Mouse (Mus musculus) left cerebral cortex, adult 9 months (tissue): ENCODE measurements at regions not wholly inside any gene's neighbourhood (a gene's known extent, or its start where the extent isn't known, plus 50 kb on each side); places are given as distances from the start of the nearest gene placed in this dataset.

ENCODE experiments used
- DNase-seq, 2 experiments: peaks; one replicate each; pipeline ENCODE4 v3.0.0; 2022; ENCODE audit warnings: low spot score in 2 of 2

GRCm38 (mm10) chr2:159354247-159354646 lies 559.6 kb downstream of the Dhx35 start:
- DNase-seq, result no peak

DNA sequence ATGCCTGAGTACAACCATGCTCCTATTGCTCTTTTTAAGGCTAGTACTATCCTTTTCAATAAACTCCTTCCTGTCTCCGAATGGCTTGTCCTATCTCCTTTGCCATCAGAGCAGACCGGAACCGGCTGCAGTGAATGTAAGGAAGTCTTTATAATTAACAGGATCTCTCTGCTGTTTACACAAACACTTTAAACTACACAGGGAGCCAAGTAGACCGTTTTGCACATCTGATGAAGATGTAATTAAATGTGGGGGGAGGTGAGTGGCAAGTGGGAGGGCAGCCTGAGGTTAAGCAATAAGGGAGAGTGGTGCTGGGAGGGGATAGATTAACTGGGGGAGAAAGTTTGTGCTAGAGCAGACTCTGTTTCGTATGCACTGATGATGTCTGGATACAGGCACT lies 561.9 kb downstream of the Dhx35 start:
- DNase-seq, result no peak

GRCm38 (mm10) chr2:159361371-159361770 lies 566.8 kb downstream of the Dhx35 start:
- DNase-seq, result no peak

GRCm38 (mm10) chr2:159392865-159393264 lies 598.3 kb downstream of the Dhx35 start:
- DNase-seq, result no peak

DNA sequence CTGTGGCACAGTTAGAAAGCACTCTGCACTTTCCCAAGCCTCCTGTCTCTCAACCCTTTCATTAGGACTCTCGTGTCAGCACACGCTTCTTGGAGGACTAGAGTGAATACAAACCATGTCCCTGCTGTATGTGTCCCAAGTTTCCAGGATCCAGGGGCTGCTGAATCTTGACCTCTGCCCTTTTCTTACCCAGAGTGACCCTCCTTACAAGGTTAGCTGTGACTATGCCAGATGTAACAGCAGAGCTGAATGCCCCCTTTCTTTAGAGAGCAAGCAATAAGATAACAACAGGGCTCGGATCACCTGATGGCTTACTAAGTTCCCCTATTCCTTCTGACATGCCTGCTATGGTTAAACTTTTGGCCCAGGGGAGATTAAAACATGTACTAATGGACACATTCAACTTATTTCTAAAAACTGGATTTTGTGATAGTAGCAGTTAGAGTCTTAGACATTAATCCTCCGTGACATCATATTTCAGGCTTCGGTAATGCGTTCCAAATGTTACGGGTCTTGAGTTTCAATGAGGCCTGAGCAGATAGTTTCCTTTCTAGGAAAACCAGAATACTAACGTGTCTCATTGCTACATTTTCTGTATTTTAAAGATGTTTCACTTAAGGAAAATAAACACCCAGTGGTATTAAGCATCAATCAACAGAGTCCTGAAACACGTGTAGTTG lies 607.0 kb downstream of the Dhx35 start:
- DNase-seq, result no peak

DNA sequence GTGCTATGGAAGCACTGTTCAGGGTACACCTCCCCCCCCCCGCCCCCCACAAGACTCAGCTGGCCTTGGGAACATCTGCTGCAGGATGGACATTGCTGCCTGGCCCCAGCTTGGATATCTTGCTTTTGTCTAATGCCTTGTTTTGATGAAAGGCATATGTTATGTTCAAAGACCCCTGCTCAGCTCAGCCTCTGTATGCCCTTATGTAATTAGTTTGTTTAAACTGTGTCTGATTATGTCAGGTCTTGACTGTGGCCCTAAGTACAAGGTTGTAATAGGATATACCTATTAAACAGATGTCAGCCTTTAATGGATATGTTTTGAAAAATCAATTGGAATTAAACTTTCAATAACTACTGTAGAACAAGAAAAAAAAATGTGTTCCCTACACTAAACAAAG lies 610.3 kb downstream of the Dhx35 start:
- DNase-seq, result no peak

GRCm38 (mm10) chr2:159414599-159414998 lies 620.0 kb downstream of the Dhx35 start:
- no peak for DNase-seq

GRCm38 (mm10) chr2:159418371-159418940 lies 623.8 kb downstream of the Dhx35 start:
- DNase-seq, result no peak

GRCm38 (mm10) chr2:159422281-159422937 lies 627.8 kb downstream of the Dhx35 start:
- no peak for DNase-seq

DNA sequence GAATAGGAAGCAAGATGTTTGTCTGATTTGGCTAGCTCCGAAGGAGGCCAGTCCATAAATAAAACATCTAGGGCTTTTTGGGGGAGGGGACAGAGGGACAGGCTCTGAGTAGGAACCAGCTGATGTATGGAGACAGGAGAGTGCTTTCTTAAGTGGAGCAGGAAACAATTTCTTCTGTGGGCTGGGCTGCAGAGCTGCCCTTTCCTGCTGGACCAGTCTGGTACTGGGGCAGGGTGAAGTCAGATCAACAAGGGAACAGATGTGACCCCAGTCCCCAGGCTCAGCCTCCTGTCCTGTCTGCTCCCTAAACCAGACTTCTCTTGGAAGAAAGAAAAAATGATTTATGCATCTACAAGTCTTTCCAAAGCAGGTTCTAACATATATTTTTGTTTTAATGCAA lies 633.6 kb downstream of the Dhx35 start:
- no peak for DNase-seq

- DNase-seq, result no peak
These were observed 636.1 kb downstream of the Dhx35 start for GRCm38 (mm10) chr2:159430577-159431329.

DNA sequence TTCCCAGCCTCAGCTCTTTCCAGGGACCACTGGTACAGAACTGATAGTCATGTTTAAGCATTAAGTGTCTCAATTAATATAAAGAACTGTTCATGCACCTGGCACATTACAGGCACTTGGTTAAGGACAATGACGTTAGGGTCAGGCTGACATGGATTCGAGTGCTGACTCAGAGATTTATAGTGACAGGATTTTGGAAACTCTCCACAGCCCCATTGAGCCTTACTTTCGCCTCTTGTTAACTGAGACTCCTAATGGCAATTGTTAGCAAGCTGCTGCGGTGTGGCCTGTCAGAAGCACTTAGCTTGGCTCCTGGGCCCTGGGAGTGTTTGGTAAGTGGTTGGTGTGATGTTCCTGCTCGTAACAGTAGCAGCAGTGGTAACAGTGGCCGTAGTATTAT lies 644.4 kb downstream of the Dhx35 start:
- no peak for DNase-seq

GRCm38 (mm10) chr2:159443581-159443980 lies 649.0 kb downstream of the Dhx35 start:
- peak in 1 of 2 experiments; percentile 43 for DNase-seq

GRCm38 (mm10) chr2:159446434-159446833 lies 651.8 kb downstream of the Dhx35 start:
- DNase-seq, result no peak

DNA sequence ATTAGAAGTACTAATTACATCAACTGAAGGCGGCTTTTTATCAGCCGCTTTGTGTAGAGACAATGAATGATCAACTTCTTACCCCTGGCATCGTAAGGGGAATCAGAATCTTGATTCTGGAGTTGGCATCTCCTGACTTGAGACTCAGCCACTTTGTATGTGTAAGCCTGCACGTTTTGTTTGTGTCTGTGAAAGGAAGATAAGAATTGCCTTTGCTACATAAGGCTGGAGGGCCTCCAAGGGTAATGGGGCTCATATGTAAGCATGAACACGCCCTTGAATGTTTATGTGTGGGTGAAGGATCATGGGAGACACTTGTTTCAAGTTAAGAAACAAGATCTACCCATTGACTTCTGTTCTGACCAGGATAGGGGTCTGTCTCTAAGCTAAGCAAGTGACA lies 652.3 kb downstream of the Dhx35 start:
- no peak for DNase-seq

- DNase-seq, result no peak
These were observed 654.4 kb downstream of the Dhx35 start for GRCm38 (mm10) chr2:159448976-159449375.

DNA sequence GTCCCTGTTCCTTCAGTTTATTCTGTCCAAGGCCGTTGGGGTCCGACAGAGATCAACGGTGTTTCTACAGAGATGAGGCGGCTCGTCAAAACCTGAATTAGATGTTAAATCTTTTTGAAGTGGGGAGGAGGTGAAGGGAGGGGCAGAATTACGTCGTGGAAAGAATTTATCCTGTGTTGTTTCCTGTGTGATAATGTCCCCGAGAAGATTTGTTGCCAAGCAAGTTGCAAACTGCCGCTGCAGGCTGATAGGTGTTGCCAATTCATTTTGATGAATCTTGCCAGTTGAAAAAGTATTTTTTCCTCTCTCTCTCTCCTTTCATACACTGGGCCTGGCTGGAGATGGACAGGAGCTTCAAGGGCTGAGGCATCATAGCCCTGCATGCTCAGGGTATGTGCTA lies 656.8 kb downstream of the Dhx35 start:
- DNase-seq, result no peak

DNA sequence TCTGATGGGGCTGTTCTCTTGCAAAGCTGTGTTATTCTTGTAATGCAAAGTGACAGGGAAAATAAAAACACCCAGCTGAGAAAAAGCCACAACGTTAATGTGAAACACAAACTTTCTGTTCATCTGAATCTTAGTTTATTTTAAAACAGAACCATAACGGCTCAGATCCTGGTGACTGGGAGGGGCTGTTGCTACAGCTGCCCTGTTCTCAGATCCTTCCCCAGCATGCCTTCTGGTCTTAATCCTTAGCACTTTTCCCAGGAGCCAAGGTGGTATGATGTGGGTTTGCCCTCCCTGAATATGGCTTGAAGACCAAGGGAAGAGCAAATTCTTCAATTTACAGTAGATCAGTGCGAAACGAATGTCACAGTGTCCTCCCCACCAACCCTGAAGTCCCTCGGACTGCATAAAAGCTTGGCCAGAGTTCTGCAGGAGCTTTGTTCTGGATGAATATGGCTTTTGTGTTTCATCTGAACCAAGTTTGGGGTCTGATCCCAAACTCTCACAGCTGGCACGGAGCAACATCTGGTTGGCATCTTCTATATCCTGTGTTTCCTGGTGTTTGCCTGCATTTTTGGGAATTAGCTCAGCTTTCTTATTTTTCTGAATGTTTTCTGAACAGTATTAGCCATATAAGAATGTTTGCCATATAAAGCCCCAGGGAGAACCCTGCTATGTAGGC lies 686.9 kb downstream of the Dhx35 start:
- no peak for DNase-seq

DNA sequence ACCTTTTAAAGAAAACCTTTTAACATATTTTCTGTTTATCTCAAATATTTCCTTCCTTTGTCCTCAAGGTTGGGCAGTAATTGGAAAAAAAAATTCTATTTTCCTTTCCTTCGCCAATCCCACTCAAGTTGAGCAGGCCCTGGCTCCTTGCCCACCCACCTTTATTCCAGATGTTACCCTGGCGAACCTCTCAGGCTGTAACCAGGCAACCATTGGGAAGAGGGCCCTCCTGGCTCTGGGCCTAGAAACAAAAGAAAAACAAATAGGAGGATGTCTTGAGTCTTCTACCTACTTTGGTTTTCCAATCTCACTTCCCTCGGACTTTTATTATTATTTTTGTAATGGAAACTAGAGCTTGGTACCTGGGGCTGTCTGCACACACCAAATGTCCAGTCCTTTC lies 696.5 kb downstream of the Dhx35 start:
- DNase-seq, result no peak

DNA sequence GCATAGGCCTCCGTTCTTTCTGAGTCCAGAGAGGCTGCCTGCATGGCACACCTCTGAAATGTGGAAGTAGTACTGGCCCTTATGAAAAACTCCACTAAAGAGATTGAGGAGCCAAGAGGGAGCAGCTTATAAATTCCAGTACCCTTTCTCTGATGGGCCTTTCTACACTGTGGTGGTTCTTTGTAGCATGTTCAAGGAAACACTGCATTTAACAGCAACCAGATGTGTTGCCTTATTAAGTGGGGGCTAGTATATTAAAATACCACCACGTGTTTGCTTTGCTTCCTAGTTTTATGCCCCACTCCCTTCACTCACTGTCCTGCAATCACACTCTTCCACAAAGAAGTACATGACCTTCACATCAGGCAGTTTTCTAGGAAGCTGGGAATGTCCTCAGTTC lies 704.1 kb downstream of the Dhx35 start:
- no peak for DNase-seq

DNA sequence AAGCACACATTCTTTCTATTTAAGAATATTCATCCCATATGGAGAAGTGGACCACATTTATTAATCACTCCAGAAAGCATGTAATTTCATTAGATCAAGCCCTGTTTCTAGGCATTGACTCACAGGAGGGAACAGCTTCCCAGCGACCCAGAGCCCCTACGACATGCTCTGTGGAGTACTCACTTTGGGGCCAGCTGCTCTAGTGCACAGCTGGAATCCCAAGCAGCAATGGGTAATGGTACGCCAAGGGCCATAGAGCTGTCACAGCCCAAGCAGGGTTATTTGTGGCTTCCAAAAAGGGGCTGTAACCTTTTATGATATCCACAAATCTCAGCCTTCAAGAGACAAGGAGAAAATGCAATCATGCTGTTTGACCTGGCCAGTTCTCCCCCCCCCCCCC lies 706.4 kb downstream of the Dhx35 start:
- DNase-seq, result no peak

- no peak for DNase-seq
These were observed 724.5 kb downstream of the Dhx35 start for GRCm38 (mm10) chr2:159519066-159519465.
